Mouse (Mus musculus): ENCODE results near the gene Ncaph.

DNA sequence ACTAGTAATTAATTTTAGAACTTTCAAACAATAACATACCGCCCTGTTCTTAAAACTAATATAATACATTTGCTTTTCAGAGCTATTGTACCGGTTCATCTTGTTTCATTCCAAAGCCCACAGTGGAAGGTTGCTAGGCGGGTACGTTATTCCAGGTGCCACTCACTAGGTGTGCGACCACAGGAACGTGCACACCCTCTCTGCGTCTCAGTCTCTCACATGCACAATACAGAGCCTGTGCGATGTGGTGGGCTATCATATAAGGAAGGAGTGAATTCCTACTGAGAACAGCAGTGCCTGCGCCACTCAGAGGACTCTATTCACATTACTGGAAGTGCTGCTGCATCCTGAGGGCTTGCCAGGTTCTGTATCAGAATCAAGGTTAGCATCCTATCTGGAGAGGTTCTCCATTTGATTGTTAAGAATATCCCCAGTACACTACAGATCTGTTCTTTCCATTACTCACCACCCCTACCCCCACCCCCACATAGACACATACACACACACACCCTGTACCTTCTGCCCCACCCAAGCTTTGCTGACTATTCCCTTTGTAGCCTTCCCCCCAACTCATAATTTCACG, 4.2 kb upstream of the Ncaph start:
- TF ChIP-seq EP300 (IDR thresholded peaks at IDR 0.05; ENCODE audit: low read length) (no peak), E2F4 (IDR thresholded peaks at IDR 0.05; ENCODE audit: insufficient replicate concordance, low read depth, low read length) (no peak)

Data from CH12.LX (cell line).